Mouse (Mus musculus) large intestine, adult 2 months (tissue): ENCODE results near the gene Stk31. TPM values are rescaled to one million over a fixed set of nuclear protein-coding genes. Genes with fewer than 3 reads are reported as not detected.
A peak's percentile ranks its signal among the peaks of the same experiment; 100 is the strongest.
"Not testable (repeated sequence)": the region's sequence is repeated elsewhere in the genome, so short reads cannot be mapped to it uniquely, and the experiment has no call there.

ENCODE experiments used
- DNase-seq: peaks from one replicate; pipeline ENCODE4 v3.0.0-alpha.2; 2012; ENCODE audit warnings: low read depth, low spot score
- WGBS: fragments of 180-500 bp; shearing (Covaris S2); methylation state at CpG from one replicate; pipeline ENCODE4 v1.1.7; 2018; 5-methylcytosine and 5-hydroxymethylcytosine counted together
- polyA plus RNA-seq: library from polyadenylated mRNA; depleted of rRNA; stranded (reverse); fragments of >200 nt; gene quantifications from 2 replicates; pipeline ENCODE4 v1.2.3, GENCODE M21; 2012; rRNA removed

The Stk31 gene
- not detected in 2 replicates for polyA plus RNA-seq

- WGBS: 91% methylated on average over 34 of the region's 34 CpGs
- no peak for DNase-seq
Observed at GRCm38 (mm10) chr6:49395316-49395715, at the start of gene Stk31. Gene Stk31, plus strand, starts transcription at chr6:49395604.

DNA sequence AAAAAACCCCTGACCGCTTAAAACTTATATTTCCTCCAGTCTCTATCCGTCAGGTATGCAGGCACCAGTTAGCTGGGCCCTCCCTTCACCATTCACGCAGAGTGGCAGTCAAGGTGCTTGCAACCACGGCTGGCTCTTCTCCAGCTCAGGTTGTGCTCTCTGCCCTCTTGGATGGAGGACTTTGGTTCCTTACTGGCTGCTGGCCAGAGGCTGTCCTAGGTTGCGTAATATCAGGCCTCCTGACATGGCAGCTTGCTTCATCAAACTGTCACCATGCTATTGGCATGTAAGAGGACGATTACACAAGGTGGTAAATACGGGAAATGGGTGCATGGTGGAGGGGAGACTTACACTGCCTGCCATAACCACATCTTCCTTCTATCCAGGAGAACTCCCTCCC, 45.6 kb upstream of the Stk31 start:
- 37% methylated on average over 7 of the region's 7 CpGs for WGBS
- DNase-seq: peak; percentile 58

DNA sequence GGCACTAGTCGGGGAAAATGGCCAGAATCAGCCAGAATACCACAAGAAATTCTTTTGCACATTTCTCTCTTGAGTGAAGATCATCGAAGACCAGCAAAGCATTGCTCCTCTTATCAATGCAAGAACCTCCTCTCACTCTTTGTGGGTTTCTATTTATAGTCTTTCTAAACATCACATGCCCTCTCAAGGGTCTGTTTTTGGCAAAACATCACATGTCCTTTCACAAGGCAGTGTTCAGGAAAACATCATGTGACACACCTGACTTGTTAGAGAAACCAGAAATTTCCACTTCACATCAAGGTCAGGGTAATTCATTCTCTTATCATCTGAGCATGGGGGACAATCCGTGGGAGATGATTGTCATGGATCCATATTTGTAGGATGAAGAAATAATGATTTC, 40.8 kb upstream of the Stk31 start:
- 83% methylated on average over 3 of the region's 3 CpGs for WGBS
- no peak for DNase-seq

GRCm38 (mm10) chr6:49355171-49355570, 40.2 kb upstream of the Stk31 start:
- WGBS: 84% methylated on average over 4 of the region's 4 CpGs
- no peak for DNase-seq

- no peak for DNase-seq
Observed at GRCm38 (mm10) chr6:49360420-49360819, 35.0 kb upstream of the Stk31 start.

- 5% methylated on average over 48 of the region's 49 CpGs for WGBS
- peak; percentile 89 for DNase-seq
Observed at GRCm38 (mm10) chr6:49367159-49368054, 28.0 kb upstream of the Stk31 start, which contains the start of gene Fam221a. Gene Fam221a, plus strand, starts transcription at chr6:49367739.

DNA sequence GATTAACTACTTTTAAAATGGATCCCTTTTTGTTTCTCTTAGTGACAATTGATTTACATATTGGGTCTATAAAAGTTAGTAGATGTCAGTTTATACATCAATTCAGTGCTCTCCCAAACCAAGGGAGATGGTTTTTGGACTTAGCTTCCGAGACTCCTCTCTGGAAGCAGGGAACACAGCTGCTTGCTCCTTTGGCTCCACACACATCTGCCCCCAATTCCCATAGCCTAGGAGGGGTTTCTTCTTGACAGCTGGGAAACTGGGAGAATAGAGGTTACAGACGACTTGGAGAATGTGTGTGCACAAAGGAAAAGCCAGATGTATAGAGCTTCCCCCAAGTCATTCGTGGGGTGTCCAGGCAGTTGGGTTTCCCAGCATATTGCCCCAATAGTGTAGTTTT, 27.2 kb upstream of the Stk31 start:
- DNase-seq: no peak
- WGBS: 43% methylated on average over 3 of the region's 3 CpGs

DNA sequence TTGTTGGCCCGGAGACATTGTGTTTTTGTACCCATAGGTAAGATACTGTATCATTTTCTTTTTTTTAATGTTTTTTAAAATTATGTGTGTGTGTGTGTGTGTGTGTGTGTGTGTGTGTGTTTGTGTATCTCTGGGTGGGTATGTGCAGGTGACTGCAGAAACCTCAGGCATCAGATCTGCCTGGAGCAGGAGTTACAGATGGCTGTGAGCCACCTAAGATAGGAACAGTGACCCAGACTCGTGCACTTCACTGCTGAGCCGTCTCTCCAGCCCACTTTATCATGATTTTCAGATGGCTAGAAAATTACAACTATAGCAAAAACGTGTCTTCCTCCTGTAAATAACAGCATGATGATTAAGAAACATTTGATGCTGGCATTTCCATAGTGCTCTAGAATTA, 22.7 kb upstream of the Stk31 start:
- 84% methylated on average over 4 of the region's 4 CpGs for WGBS
- DNase-seq: no peak

DNA sequence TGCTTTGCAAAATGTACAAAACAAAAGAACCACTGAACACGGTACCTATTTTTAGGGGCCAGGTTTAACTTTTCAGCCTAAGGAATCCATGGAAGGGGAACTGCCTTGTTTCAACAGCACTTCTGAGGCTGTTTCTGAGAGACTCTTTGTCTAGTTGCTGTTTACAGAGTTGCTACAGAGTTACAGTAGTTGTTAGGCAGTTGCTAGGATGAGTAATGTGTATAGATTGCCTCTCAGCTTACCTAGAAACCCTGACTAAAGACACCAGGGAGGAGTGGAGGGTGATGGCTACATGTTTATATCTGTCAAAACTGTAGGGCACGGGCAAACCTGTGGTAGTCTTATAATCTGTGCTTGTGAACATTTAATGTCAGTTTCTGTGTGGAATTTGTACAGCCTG, 21.5 kb upstream of the Stk31 start:
- DNase-seq: no peak
- 42% methylated on average over 2 of the region's 2 CpGs for WGBS

DNA sequence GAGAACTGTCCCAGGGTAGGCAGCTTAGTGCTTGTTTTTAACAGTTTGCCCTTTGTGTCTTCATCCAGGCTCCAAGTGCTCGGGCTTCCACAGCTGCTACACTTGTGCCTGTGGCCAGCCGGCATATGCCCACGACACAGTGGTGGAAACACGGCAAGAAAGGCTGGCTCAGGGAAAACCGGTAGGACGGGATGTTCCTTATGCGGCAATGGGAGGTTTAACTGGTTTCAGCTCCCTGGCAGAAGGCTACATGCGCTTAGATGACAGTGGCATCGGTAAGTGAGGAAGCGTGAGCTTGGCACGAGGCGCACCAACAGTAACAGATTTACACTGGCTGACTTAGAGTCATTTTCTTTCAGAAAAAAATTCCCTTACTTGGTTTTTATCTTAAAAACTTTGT, 17.1 kb upstream of the Stk31 start:
- no peak for DNase-seq
- 52% methylated on average over 12 of the region's 12 CpGs for WGBS

GRCm38 (mm10) chr6:49394276-49394675, 1.1 kb upstream of the Stk31 start:
- DNase-seq: no peak
- 47% methylated on average over 1 of the region's 1 CpGs for WGBS

DNA sequence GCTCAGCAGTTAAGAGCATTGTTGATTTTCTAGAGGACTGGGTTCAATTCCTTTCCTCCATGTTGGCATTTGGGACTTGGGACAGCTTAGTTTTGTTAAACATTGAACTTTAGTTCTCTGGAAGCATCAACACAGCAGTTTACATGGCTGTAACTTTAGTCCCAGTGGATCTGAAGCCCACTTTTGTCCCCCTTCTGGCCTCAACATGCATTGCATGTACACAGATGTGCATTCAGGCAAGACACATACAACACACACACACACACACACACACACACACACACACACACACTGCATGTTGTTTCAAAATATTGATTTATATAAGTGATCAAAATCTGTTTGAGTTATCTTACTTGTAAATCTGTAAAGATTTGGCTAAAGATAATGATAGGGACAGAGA, 2.1 kb downstream of the Stk31 start:
- DNase-seq: no peak

GRCm38 (mm10) chr6:49398365-49398764, 3.0 kb downstream of the Stk31 start:
- no peak for DNase-seq

- DNase-seq: peak; percentile 31
- 27% methylated on average over 3 of the region's 3 CpGs for WGBS
Observed at GRCm38 (mm10) chr6:49410830-49411229, 15.4 kb downstream of the Stk31 start.

- WGBS: 70% methylated on average over 2 of the region's 2 CpGs
- DNase-seq: not testable (repeated sequence)
Observed at GRCm38 (mm10) chr6:49412967-49413366, 17.6 kb downstream of the Stk31 start.

- DNase-seq: no peak
- WGBS: 79% methylated on average over 1 of the region's 1 CpGs
Observed at GRCm38 (mm10) chr6:49415971-49416370, 20.6 kb downstream of the Stk31 start.

DNA sequence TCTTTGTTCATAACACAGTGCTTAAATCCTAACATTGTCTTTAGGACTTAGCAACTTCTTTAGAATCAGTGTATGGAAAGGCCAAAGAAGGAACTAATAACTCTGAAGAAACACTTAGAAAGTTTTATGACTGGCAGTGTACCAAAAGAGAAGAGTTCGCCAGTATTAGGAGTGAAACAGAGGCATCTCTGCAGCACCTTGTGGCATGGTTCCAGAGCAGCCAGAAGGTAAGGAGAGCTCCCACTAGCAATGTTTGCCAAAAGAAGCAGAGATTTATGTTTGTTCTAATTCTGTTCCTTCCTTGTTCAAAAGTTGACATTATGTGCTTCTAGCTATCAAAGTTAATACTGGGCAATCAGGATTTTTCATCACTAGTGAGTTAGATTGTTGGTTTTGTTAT, 41.9 kb downstream of the Stk31 start:
- 17% methylated on average over 1 of the region's 1 CpGs for WGBS
- DNase-seq: no peak

DNA sequence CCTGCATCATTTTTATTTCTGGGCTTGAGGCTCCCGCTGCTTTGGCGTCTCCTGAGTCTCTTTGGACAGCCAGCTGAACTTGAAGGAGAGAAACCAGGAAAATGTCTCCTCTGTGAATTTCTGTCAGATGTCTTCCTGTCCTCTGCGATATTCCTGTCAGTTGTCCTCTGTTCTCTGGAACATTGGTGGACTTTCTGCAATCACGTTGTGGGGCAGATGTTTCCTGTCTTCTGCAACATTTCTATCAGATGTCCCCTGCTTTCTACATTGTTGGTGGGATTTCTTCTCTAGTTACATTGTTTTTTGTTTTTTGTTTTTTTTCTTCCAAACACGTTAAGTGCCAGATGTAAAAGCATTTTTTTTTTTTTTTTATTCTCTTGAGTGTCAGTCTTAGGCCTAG, 62.7 kb downstream of the Stk31 start:
- no peak for DNase-seq
- WGBS: 66% methylated on average over 5 of the region's 5 CpGs

- WGBS: 94% methylated on average over 2 of the region's 2 CpGs
- no peak for DNase-seq
Observed at GRCm38 (mm10) chr6:49483205-49483604, 87.8 kb downstream of the Stk31 start.

DNA sequence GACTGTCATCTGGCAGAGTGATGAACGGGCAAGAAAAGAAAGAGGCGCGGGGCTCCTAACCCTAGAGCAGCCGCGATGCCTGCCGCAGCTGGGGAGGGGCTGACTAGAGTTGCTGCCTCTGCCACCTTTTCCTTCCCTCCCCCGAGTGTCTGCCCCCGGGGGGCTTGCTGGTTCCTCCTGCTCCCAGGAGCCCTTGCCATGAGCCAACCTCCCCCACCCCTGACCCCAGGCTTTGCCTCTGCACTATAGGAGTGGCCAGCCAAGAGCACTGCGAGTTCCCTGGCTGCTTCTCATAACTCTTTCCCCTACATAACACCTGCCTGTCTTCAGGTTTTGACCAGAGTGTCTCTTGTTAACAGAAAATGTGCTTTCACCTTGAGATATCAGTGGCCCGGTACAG, 96.1 kb downstream of the Stk31 start:
- WGBS: 92% methylated on average over 10 of the region's 10 CpGs

GRCm38 (mm10) chr6:49519053-49519452, 123.6 kb downstream of the Stk31 start:
- peak; percentile 7 for DNase-seq
- 2% methylated on average over 6 of the region's 6 CpGs for WGBS

More for the DNA sequence above, 96.1 kb downstream of the Stk31 start:
- no peak for DNase-seq
